Mouse (Mus musculus) heart, adult 8-10 months (tissue): ENCODE measurements around the gene Apol11b. TPM values are rescaled to one million over a fixed set of nuclear protein-coding genes. Genes with fewer than 3 reads are reported as not detected.
A peak's percentile ranks its signal among the peaks of the same experiment; 100 is the strongest.
"Not testable (repeated sequence)": the region's sequence is repeated elsewhere in the genome, so short reads cannot be mapped to it uniquely, and the experiment has no call there.

Source experiments
- DNase-seq: peaks from one replicate; pipeline ENCODE4 v3.0.0; 2022; ENCODE audit warnings: low spot score
- total RNA-seq, 4 experiments: library from RNA; stranded (reverse); gene quantifications; 2 replicates each; pipeline ENCODE4 v1.2.4; 2022

Gene Apol11b
- total RNA-seq, result 1 to 10 TPM in 3 of 4 experiments, under 1 TPM in 1; 0.31 to 2.8 (median 1.3) TPM

- not testable (repeated sequence) for DNase-seq
Measured at GRCm38 (mm10) chr15:77643176-77643575, at the start of gene Apol11b. TSS of gene Apol11b (minus strand) at chr15:77643286.

DNA sequence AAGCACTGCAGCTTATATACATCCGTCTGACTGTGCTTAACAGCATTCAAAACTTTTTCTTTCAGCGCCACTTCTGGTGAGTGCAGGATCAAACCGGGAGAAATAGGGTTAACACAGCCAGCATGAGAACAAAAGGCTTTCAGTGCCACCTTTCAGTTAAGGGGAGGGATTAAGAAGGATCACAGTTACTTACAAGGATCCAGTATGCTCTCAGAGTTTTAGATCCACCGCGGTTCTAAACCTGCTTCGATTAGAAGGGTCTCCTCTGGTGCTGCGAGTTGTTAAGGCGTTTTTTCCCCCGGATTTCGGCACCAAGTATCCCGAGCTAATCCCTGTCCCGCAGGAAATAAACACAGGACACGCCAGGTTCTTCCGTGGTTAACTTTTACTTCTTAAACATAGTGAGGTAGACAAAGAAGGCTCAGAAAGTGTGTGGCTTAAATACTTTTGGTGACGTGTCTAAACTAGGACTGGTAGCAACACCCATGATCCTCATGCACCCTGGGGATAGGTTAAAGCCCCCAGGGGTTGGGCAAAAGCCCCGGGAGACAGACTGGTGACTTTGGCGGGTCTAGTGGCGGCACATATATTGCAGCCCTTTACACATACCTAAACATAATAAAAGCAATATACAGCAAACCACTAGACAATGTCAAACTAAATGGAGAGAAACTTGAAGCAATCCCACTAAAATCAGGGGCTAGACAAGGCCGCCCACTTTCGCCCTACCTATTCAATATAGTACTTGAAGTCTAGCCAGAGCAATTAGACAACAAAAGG is 48.6 kb upstream of the Apol11b start:
- not testable (repeated sequence) for DNase-seq

- DNase-seq, result peak; percentile 17
Measured at GRCm38 (mm10) chr15:77683944-77684343, 40.9 kb upstream of the Apol11b start.

DNA sequence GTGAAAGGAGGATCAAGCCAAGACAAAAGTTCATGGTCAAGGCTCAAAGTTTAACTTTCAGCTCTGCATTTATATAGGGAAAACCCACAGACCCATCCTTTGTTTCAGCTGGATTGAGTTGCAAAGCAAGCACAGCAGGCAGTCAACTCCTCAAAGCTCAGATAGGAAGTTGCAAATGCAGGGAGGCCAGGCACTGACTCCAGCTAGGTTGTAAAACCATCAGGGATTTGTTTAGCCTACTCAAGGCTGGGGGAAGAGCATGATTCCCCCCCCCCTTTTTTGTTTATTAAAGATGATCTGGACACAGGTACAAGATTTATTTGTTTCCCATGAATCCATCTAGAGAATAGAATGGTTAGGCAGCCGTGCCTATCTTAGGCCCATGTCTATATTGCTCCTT is 31.0 kb upstream of the Apol11b start:
- not testable (repeated sequence) for DNase-seq

- not testable (repeated sequence) for DNase-seq
Measured at GRCm38 (mm10) chr15:77661841-77662240, 18.8 kb upstream of the Apol11b start.

DNA sequence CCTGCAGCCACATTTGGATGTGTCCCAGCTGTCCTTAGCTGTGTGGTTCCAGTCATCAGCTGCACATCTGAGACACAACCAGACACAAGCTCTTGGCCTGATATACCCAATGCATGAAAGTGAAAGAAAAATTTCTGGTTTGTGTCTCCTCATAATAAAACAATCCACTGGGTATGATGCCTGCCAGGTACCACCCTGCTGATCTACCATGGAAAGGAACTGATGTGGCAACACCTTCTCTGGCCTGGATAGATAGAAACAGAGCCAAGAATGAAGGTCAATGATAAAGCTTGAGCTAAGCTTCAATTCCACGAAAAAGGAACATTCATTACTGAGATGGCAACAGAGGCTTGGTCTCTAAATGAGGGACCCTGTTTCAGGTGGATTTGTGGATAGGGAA is 16.7 kb upstream of the Apol11b start:
- not testable (repeated sequence) for DNase-seq

- DNase-seq, result not testable (repeated sequence)
Measured at GRCm38 (mm10) chr15:77651143-77651542, 8.1 kb upstream of the Apol11b start.

DNA sequence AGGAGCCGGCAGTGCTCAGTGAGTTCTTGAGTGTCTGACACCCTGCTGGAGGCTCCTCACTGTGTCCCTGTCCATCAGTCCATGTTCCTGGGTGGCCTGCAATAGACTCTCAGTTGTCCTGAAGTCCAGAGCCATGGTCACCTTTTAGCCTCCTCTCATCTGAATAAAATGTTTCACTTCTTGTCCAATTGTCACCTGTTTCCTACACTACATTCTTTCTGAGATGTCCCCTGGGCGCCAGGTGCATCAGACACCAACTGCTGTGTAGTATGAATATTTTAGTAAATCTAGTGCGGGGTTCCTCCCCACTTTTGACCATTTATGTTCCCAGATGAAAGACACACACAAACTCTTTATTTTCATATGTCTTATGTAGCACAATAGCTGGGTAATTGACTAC is 13.3 kb downstream of the Apol11b start:
- not testable (repeated sequence) for DNase-seq

- not testable (repeated sequence) for DNase-seq
Measured at GRCm38 (mm10) chr15:77628647-77629046, 14.4 kb downstream of the Apol11b start.

- not testable (repeated sequence) for DNase-seq
Measured at GRCm38 (mm10) chr15:77626471-77626870, 16.6 kb downstream of the Apol11b start.

DNA sequence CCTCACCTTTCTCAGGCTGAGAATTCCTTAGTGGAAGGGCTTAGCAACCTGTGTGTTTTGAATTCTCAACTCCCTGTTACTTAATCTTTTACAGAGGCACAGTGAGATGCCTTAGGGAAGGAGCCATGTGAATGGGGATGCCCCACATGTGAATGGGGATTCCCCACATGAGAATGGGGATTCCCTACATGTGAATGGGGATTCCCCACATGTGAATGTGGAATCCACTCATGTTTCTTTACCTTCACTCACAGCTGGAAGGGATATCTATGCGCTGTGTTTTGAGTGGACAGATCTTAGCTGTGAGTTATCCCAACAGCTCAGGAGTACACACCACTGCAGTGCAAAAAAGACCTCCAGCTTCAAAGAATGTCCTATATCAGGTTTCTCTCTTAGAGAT is 18.4 kb downstream of the Apol11b start:
- no peak for DNase-seq

DNA sequence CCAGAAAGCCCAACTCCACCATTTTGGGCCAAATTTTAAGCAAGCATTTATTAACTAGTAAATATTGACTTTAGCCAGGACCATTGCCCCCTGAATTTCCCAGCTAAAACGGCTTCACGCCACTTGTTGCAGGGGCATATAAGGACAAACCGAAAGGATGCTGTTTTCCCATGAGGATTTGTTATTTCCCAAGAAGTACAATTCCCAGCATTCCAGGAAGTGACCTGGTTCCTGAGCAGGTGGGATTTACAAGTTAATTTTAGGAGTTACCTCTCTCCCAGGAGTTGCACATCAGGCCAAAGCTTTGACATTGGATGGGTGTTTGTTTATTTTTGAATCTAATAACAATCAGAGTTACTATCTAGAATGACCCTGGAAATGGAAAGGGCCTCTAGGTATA is 37.0 kb downstream of the Apol11b start:
- no peak for DNase-seq

- DNase-seq, result no peak
Measured at GRCm38 (mm10) chr15:77598958-77599357, 44.1 kb downstream of the Apol11b start, which contains the start of gene Gm36245. TSS of gene Gm36245 (plus strand) at chr15:77599258.

DNA sequence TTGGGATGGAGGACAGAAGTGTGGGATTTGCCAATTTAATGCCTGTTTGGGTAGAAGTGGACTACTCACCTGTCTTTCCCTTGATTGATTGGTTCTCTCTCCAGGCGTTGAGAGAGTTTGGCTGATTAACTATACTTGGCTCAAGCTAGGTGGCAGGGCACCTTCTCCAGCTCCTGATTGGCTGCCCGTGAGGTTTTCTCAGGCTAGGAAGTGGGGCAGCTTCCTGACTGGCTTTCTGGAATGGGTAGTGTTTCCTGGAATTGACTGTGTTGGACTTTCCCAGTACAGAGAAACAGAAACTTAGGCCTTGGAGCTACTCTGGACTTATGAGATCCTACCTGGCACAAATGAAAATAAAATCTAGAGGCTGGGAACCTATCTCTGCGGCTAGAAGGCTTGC is 44.7 kb downstream of the Apol11b start:
- peak; percentile 27 for DNase-seq

GRCm38 (mm10) chr15:77595961-77596360 is 47.1 kb downstream of the Apol11b start, which contains the start of gene Apol10b:
TSS of gene Apol10b (minus strand) at chr15:77596125.
- DNase-seq, result peak; percentile 24

GRCm38 (mm10) chr15:77593557-77593956 is 49.5 kb downstream of the Apol11b start:
- no peak for DNase-seq

GRCm38 (mm10) chr15:77590881-77591280 is 52.2 kb downstream of the Apol11b start:
- no peak for DNase-seq

GRCm38 (mm10) chr15:77588981-77589380 is 54.1 kb downstream of the Apol11b start:
- no peak for DNase-seq

DNA sequence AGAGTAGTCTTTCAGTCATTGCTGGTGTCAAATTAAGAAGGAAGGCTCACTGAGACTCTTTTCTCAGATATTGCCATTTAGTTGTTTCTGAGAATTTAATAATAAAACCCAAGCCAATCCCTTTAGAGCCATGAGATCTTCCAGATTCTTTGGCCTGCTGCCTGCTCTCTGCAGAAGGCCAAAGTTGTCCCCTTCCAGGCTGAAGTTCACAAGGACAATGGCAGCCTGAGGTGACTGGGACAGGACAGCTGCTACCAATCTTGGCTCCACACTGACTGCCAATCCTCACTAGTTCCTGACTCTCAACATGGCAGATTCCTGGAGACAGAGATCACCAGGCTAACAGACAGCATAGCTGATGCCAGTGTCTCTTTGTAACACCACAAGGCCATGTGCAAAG is 56.1 kb downstream of the Apol11b start:
- peak; percentile 21 for DNase-seq
